Mouse (Mus musculus): Measurements from ENCODE around the gene Abcb6. TPM values are rescaled to one million over a fixed set of nuclear protein-coding genes. Genes with fewer than 3 reads are reported as not detected.

The Abcb6 gene
- total RNA-seq, 1 experiment: 41.0 TPM

DNA sequence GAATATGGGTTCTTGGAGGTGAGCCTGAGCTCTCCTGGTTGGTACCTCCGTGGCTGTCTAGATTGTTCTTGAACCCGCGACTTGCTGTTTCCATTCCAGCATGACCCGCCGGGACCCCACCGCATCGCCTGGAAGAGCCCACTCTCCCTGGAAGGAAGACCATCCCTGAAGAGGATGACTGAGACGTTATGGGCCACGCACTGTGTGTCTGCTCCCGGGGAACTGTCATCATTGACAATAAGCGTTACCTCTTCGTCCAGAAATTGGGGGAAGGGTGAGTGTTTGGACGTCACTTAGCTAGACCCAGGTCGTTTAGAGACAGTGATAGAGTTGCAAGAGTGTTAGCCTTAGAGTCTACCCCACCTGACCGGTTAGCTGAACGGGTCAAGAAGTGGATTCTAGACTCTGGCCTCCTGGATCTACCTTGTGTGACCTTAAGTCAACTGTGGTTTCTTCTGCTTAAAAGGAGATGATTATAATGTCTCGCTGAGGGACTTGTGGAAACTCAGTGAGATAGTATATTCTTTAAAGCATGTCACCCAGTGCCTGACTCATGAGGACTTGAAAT is 31.0 kb upstream of the Abcb6 start:
- Histone ChIP-seq H3K9me3 (ENCODE audit: control insufficient read depth, insufficient read depth, low read depth, low read length) (no peaks in the 10 kb centered on the region), H3K4me1 (ENCODE audit: control insufficient read depth in 2 of 2, insufficient read depth in 2 of 2, low read length in 2 of 2, poor library complexity in 1 of 2) (peaks cover 8 to 16% of the 10 kb centered on the region in 2 experiments), H3K9ac (ENCODE audit: insufficient read depth, low read depth, low read length, poor library complexity, severe bottlenecking) (peak overlapping the region; percentile 87), H3K4me3 (ENCODE audit: insufficient read depth in 1 of 2, low read depth in 1 of 2, low read length in 2 of 2, poor library complexity in 1 of 2, severe bottlenecking in 1 of 2) (peak overlapping the region; percentile 74 to 90), H3K36me3 (ENCODE audit: control insufficient read depth, insufficient read depth, low read length, poor library complexity, severe bottlenecking) (peaks cover 35% of the 10 kb centered on the region), H3K27ac (ENCODE audit: insufficient read depth, low read depth, low read length, poor library complexity, severe bottlenecking) (no peak overlapping the region)
- no peak for TF ChIP-seq ZNF384 (IDR thresholded peaks at IDR 0.05; ENCODE audit: low read depth, low read length)
- TF ChIP-seq HCFC1 (IDR thresholded peaks at IDR 0.05; ENCODE audit: borderline replicate concordance, insufficient read depth, low read length): no peak
- TF ChIP-seq MAFK (IDR thresholded peaks at IDR 0.05; ENCODE audit: insufficient read depth, low read depth, low read length): no peak
- no peak for TF ChIP-seq ZC3H11A (IDR thresholded peaks at IDR 0.05; ENCODE audit: borderline replicate concordance, low read depth, low read length)
- TF ChIP-seq CHD2 (IDR thresholded peaks at IDR 0.05; ENCODE audit: low read depth, low read length): no peak
- no peak for DNase-seq (ENCODE audit: low read depth, low spot score)
- in situ Hi-C loops (cut with MboI; ENCODE audit: low sequenced_read_pairs in 2 of 2, unreplicated experiment in 2 of 2): no loop called here

DNA sequence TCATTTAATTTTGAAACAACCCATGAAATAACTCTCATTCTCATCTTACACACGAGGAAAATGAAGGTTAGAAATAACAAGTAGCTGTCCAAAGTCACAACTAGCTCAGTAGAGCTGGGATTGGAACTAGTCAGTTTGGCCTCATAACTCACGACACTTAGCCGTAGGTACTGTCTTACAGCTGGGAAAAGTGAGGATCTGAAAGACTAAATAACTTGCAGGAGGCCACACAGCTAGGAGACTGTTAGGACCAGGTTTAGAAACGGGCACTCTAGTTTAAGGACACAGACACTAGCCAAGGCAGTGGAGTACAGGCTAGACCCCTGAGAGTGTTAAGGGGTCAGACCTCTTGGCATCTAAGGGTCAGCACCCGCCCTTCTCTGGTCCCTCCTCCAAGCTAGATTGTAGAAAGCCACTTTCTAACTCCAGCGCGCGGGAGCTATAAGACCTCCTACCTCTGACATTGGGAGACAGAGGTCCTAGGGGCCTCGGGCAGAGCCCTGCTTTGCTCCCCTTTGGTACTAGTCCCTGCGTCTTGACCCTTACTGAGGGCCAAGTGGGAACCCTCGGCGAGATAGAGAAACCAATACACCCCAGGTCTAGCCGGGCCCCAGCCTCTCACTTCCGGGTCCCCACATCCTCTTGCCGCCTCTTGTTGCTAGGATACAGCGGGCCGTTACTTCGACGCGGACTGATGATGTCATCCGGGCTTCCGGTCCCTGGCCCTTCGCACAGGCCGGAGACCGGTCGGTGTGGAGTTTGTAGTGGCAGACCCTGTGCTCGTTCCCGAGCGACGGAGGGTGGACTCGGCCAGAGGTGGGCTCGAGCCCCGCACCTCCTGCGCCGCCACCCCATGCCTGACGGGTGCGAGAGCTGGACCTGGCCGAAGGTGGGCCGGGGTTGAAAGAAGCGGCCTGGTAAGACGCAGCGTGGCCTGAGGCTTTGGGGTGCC is 30.2 kb upstream of the Abcb6 start, which contains the start of the genes Glb1l and Stk16:
Gene Glb1l, minus strand, starts transcription at position 678 of the 952 bp plus-strand sequence.
Gene Stk16, plus strand, starts transcription at position 703 of the 952 bp plus-strand sequence.
- Histone ChIP-seq H3K9ac (ENCODE audit: insufficient read depth, low read depth, low read length, poor library complexity, severe bottlenecking) (peak within 1 kb of the TSS; percentile 87), H3K9me3 (ENCODE audit: control insufficient read depth, insufficient read depth, low read depth, low read length) (no peaks in the 10 kb centered on the region), H3K27ac (ENCODE audit: insufficient read depth, low read depth, low read length, poor library complexity, severe bottlenecking) (no peak within 1 kb of the TSS), H3K4me3 (ENCODE audit: insufficient read depth in 1 of 2, low read depth in 1 of 2, low read length in 2 of 2, poor library complexity in 1 of 2, severe bottlenecking in 1 of 2) (peak within 1 kb of the TSS; percentile 74 to 90), H3K36me3 (ENCODE audit: control insufficient read depth, insufficient read depth, low read length, poor library complexity, severe bottlenecking) (peaks cover 26% of the 10 kb centered on the region), H3K4me1 (ENCODE audit: control insufficient read depth in 2 of 2, insufficient read depth in 2 of 2, low read length in 2 of 2, poor library complexity in 1 of 2) (peaks cover 8 to 14% of the 10 kb centered on the region in 2 experiments)
- in situ Hi-C loops (cut with MboI; ENCODE audit: low sequenced_read_pairs in 2 of 2, unreplicated experiment in 2 of 2): no loop called here
- DNase-seq (ENCODE audit: low read depth, low spot score): peak; percentile 91
- TF ChIP-seq MAFK (IDR thresholded peaks at IDR 0.05; ENCODE audit: insufficient read depth, low read depth, low read length): no peak
- TF ChIP-seq ZNF384 (IDR thresholded peaks at IDR 0.05; ENCODE audit: low read depth, low read length): no peak
- peak; percentile 84 for TF ChIP-seq HCFC1 (IDR thresholded peaks at IDR 0.05; ENCODE audit: borderline replicate concordance, insufficient read depth, low read length)
- TF ChIP-seq CHD2 (IDR thresholded peaks at IDR 0.05; ENCODE audit: low read depth, low read length): no peak
- 0 out of 2 replicates have a peak, but pooled peaks have one; percentile 17 for TF ChIP-seq ZC3H11A (IDR thresholded peaks at IDR 0.05; ENCODE audit: borderline replicate concordance, low read depth, low read length)

DNA sequence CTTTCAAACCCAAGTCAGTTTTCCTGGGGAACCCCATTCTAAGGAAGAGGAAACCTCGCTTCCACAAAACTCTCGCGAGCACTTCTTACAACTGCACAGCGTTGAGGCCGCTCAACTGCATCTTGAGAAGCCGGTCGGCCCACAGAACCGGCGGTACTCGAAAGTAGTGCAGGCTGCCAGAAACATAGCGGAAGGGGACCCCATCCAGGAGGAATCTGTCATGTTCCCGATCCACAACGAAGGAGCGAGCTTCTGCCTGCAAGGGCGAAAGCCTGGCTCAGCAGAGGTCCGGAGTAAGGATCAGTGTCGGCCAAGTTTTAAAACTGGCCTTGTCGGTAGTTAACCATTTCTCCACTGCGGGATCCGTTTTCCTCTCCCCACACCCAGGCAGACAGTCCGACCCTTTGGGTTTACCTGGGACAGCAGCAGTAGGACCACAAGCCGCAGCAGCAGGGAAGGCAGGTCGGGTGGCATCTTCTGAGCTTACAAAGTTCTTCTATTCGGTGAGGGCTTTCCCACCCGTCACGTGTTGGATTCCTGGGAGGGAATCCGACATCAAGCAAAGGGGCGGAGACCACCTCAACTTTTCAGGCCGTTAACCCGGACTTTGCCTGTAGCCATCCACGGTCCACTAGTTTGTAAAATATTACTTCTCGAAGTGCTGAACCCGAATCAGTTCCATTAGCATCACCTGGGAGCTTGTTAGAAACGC is 28.9 kb upstream of the Abcb6 start:
- H3K4me3 ChIP-seq (ENCODE audit: insufficient read depth in 1 of 2, low read depth in 1 of 2, low read length in 2 of 2, poor library complexity in 1 of 2, severe bottlenecking in 1 of 2): peak overlapping the region; percentile 51 to 68
- H3K9me3 ChIP-seq (ENCODE audit: control insufficient read depth, insufficient read depth, low read depth, low read length): no peaks in the 10 kb centered on the region
- peaks cover 8 to 9% of the 10 kb centered on the region in 2 experiments for H3K4me1 ChIP-seq (ENCODE audit: control insufficient read depth in 2 of 2, insufficient read depth in 2 of 2, low read length in 2 of 2, poor library complexity in 1 of 2)
- DNase-seq (ENCODE audit: low read depth, low spot score): no peak
- peak overlapping the region; percentile 80 for H3K9ac ChIP-seq (ENCODE audit: insufficient read depth, low read depth, low read length, poor library complexity, severe bottlenecking)
- H3K27ac ChIP-seq (ENCODE audit: insufficient read depth, low read depth, low read length, poor library complexity, severe bottlenecking): no peak overlapping the region
- in situ Hi-C loops (cut with MboI; ENCODE audit: low sequenced_read_pairs in 2 of 2, unreplicated experiment in 2 of 2): no loop called here
- peak; percentile 7; the same call in 1 of the 2 replicates for TF ChIP-seq CHD2 (IDR thresholded peaks at IDR 0.05; ENCODE audit: low read depth, low read length)
- no peak for TF ChIP-seq ZC3H11A (IDR thresholded peaks at IDR 0.05; ENCODE audit: borderline replicate concordance, low read depth, low read length)
- peaks cover 15% of the 10 kb centered on the region for H3K36me3 ChIP-seq (ENCODE audit: control insufficient read depth, insufficient read depth, low read length, poor library complexity, severe bottlenecking)

DNA sequence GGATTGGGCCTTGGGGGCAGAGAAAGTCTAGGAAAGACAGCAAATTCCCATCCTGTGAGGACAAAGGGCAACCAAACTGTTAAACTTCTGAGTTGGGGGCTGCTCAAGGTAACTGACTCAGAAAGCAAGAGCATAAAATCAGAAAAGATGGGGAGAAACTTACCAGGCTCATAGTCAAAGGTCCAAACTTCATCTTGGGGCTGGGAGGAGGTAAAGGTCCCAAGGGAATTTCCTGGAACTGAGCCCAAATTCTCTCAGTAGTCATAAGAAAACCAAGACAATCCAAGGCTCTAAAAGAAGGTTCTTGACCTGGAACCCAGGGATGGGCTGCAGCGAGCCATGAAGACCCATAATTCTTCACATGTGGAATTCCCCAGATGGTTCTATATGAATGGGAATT is 21.0 kb upstream of the Abcb6 start:
- in situ Hi-C loops (cut with MboI; ENCODE audit: low sequenced_read_pairs in 2 of 2, unreplicated experiment in 2 of 2): no loop called here
- no peak for TF ChIP-seq CHD2 (IDR thresholded peaks at IDR 0.05; ENCODE audit: low read depth, low read length)
- TF ChIP-seq MAFK (IDR thresholded peaks at IDR 0.05; ENCODE audit: insufficient read depth, low read depth, low read length): no peak
- TF ChIP-seq ZNF384 (IDR thresholded peaks at IDR 0.05; ENCODE audit: low read depth, low read length): no peak
- no peak for TF ChIP-seq HCFC1 (IDR thresholded peaks at IDR 0.05; ENCODE audit: borderline replicate concordance, insufficient read depth, low read length)
- no peak for TF ChIP-seq ZC3H11A (IDR thresholded peaks at IDR 0.05; ENCODE audit: borderline replicate concordance, low read depth, low read length)
- Histone ChIP-seq H3K4me1 (ENCODE audit: control insufficient read depth in 2 of 2, insufficient read depth in 2 of 2, low read length in 2 of 2, poor library complexity in 1 of 2) (no peaks in the 10 kb centered on the region), H3K9ac (ENCODE audit: insufficient read depth, low read depth, low read length, poor library complexity, severe bottlenecking) (no peak overlapping the region), H3K36me3 (ENCODE audit: control insufficient read depth, insufficient read depth, low read length, poor library complexity, severe bottlenecking) (peaks cover 25% of the 10 kb centered on the region), H3K9me3 (ENCODE audit: control insufficient read depth, insufficient read depth, low read depth, low read length) (no peaks in the 10 kb centered on the region), H3K27ac (ENCODE audit: insufficient read depth, low read depth, low read length, poor library complexity, severe bottlenecking) (no peak overlapping the region), H3K4me3 (ENCODE audit: insufficient read depth in 1 of 2, low read depth in 1 of 2, low read length in 2 of 2, poor library complexity in 1 of 2, severe bottlenecking in 1 of 2) (no peak overlapping the region)
- no peak for DNase-seq (ENCODE audit: low read depth, low spot score)
